Mouse (Mus musculus) limb, embryonic 15.5 days (tissue): Measurements from ENCODE around the gene Dennd2c. TPM values are rescaled to one million over a fixed set of nuclear protein-coding genes. Genes with fewer than 3 reads are reported as not detected.
A peak's percentile ranks its signal among the peaks of the same experiment; 100 is the strongest.
"Not testable (repeated sequence)": the region's sequence is repeated elsewhere in the genome, so short reads cannot be mapped to it uniquely, and the experiment has no call there.

Experiments used
- ATAC-seq: fragments of 200-750 bp; cut with Nextera tagmentation; 2 replicates; pipeline ENCODE4 v1.8.0; 2017; ENCODE audit warnings: low read depth, moderate TSS enrichment; ENCODE audit not compliant: insufficient number of reproducible peaks, low FRiP score, low TSS enrichment
- H3K27ac ChIP-seq: fragments of 300-500 bp; sonication (generic); 2 replicates; pipeline ENCODE4 v1.5.1; 2015; ENCODE audit warnings: moderate library complexity, mild to moderate bottlenecking, inconsistent platforms
- H3K27me3 ChIP-seq: fragments of 300-500 bp; sonication (generic); 2 replicates; pipeline ENCODE4 v1.6.1; 2015; ENCODE audit warnings: inconsistent platforms
- H3K36me3 ChIP-seq: fragments of 300-500 bp; sonication (generic); 2 replicates; pipeline ENCODE4 v1.6.1; 2015; ENCODE audit warnings: inconsistent platforms
- H3K4me1 ChIP-seq: fragments of 300-500 bp; sonication (generic); 2 replicates; pipeline ENCODE4 v1.6.1; 2015; ENCODE audit warnings: inconsistent platforms
- H3K4me2 ChIP-seq: fragments of 300-500 bp; sonication (generic); 2 replicates; pipeline ENCODE4 v1.6.1; 2015; ENCODE audit warnings: mild to moderate bottlenecking, inconsistent platforms
- H3K4me3 ChIP-seq: fragments of 300-500 bp; sonication (generic); 2 replicates; pipeline ENCODE4 v1.5.1; 2015; ENCODE audit warnings: mild to moderate bottlenecking, inconsistent platforms
- H3K9ac ChIP-seq: fragments of 300-500 bp; sonication (generic); 2 replicates; pipeline ENCODE4 v1.6.1; 2015; ENCODE audit warnings: inconsistent platforms
- H3K9me3 ChIP-seq: fragments of 300-500 bp; sonication (generic); 2 replicates; pipeline ENCODE4 v1.6.1; 2016; ENCODE audit warnings: inconsistent platforms
- WGBS: fragments of 180-500 bp; shearing (Covaris S2); methylation state at CpG from one replicate; pipeline ENCODE4 v1.1.7; 2015; 5-methylcytosine and 5-hydroxymethylcytosine counted together
- polyA plus RNA-seq: library from polyadenylated mRNA; unstranded; fragments of >200 nt; fragmentation: Nextera tagmentation; extraction: Ambion mirVana; gene quantifications from 2 replicates; pipeline ENCODE4 v1.2.1, GENCODE M21; 2015

Gene Dennd2c
- polyA plus RNA-seq, 1 experiment from 2014 or later = 16.7 TPM

DNA sequence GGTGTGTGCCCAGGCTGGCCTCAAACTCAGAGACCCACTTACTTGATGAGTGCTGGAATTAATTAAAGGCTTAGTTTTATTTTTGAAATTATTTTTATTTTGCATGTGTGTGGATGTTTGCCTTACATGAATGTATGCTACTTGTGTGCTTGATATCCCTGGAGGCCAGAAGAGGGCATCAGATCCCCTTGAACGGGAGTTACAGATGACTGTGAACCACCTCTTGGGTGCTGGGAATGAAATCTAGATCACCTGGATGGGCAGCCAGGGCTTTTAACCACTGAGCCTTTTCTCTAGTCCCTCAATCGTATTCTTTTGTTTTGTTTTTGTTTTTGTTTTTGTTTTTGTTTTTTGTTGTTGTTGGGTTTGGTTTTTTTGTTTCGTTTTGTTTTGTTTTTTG, 23.7 kb downstream of the Dennd2c start:
- Histone ChIP-seq H3K4me3 (no peak overlapping the region), H3K27ac (no peak overlapping the region), H3K4me1 (peaks cover 18% of the 10 kb centered on the region), H3K27me3 (no peaks in the 10 kb centered on the region), H3K9me3 (no peaks in the 10 kb centered on the region), H3K4me2 (no peak overlapping the region), H3K36me3 (no peaks in the 10 kb centered on the region), H3K9ac (no peak overlapping the region)
- no peak for ATAC-seq
- WGBS = 94% methylated on average over 3 of the region's 3 CpGs

DNA sequence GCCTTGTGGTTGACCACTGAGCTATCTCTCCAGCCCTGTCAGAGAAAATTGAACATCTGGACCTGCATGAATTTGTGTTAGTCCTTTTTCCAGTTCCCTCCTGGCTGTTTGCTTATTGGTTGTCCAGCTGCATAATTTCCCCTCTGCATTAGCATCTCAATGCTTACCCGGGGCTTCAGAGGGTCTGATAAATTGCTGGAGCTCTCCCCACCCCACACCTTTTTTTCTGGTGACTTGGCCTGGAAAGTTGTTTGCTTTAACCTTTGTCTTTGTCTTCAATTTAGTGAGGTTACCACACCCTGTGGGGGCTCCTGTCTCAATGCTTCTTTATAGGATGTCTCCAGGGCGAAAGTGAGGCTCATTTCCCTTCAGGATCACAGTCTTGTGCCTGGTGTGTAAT, 24.8 kb downstream of the Dennd2c start:
- Histone ChIP-seq H3K4me2 (no peak overlapping the region), H3K4me3 (no peak overlapping the region), H3K9me3 (no peaks in the 10 kb centered on the region), H3K4me1 (peaks cover 18% of the 10 kb centered on the region), H3K9ac (no peak overlapping the region), H3K27me3 (no peaks in the 10 kb centered on the region), H3K27ac (peak overlapping the region; percentile 22; the same call in 1 of the 2 replicates), H3K36me3 (0 out of 2 replicates have a peak, but pooled peaks cover 2% of the 10 kb centered on the region)
- ATAC-seq = no peak
- WGBS = 44% methylated on average over 2 of the region's 2 CpGs

DNA sequence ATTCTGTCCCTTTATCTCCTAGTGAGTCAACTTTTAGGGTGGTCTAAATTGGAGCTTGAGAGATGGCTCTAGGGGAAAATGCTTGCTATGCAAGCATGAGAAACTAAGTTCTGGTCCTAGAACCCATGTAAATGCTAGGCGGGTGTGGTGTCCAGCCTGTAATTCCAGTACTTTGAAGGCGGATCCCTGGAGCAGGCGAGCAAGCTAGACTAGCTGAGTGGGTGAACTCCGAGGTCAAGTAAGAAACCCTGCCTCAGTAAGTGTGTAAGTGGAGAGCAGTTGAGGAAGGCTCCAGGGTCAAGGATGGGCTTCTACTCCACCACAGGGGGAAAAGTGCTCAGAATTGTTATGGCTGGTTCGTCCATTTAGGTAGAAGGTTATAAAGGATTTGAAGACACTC, 25.3 kb downstream of the Dennd2c start:
- 70% methylated on average over 5 of the region's 5 CpGs for WGBS
- no peak overlapping the region for H3K4me3 ChIP-seq
- 0 out of 2 replicates have a peak overlapping the region, but pooled peaks have one; percentile 22 for H3K27ac ChIP-seq
- no peaks in the 10 kb centered on the region for H3K9me3 ChIP-seq
- no peak for ATAC-seq
- H3K27me3 ChIP-seq = no peaks in the 10 kb centered on the region
- peaks cover 18% of the 10 kb centered on the region for H3K4me1 ChIP-seq
- no peak overlapping the region for H3K4me2 ChIP-seq
- H3K9ac ChIP-seq = no peak overlapping the region
- 0 out of 2 replicates have a peak, but pooled peaks cover 6% of the 10 kb centered on the region for H3K36me3 ChIP-seq

DNA sequence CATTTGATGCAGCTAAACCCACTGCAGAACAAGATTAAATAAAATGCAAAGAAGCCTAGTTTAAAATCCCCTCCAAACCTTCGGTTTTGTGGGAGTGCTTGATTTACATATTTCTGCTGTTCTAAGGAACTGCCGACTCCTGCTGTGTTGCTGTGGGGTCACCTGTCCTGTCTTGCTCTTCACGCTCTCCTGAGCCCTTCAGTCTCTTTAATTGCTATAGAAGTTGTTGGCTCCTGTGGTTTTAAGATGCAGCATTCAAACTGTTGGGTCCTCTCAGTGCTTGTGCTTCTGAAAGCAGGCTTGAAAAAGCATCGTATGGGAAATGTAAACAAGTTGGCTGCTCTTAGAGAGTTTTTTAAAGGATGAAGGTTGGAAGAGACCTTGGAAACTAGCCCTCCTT, 25.8 kb downstream of the Dennd2c start:
- Histone ChIP-seq H3K27ac (0 out of 2 replicates have a peak overlapping the region, but pooled peaks have one; percentile 27), H3K4me2 (no peak overlapping the region), H3K9ac (no peak overlapping the region), H3K36me3 (peaks cover 8% of the 10 kb centered on the region; the same call in 1 of the 2 replicates), H3K27me3 (no peaks in the 10 kb centered on the region), H3K4me1 (peaks cover 18% of the 10 kb centered on the region), H3K9me3 (no peaks in the 10 kb centered on the region), H3K4me3 (no peak overlapping the region)
- ATAC-seq = no peak
- 44% methylated on average over 4 of the region's 4 CpGs for WGBS

DNA sequence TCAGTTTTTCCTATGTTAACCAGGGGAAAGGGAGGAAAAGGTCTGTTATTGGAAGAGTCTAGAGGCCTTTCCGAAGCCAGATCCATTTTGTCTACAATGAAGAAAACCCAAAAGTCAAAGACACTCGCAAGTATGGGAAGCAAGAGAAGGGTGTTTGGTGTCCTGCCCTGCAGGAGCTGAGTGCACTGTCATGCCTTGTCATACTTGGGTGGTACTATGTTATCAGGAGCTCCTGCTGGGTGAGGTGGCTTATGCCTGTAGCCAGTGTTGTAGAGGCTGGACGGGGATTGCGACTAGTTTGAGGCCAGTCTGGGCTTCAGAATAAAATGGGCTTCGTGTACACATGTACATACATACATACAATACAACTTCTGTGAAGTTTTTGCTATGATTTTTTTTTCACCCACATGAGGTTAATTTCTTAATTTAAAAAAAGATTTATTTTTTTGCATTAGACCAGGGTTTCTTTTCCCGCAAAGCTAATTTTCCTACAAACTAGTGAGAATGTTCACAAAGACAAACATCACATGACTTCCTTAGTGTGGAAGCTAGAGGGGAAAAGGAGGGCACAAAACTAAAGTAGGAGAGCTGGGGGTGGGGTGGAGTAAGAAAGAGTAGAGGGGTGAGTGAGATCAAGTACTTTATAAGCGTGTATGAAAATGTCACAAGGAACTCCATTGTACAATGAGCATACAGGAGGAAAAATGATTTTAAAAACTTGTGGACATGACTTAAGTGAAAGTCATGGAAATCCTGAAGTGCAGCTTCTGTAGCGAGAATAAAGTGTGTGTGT, 27.2 kb downstream of the Dennd2c start:
- Histone ChIP-seq H3K4me3 (no peak overlapping the region), H3K36me3 (peaks cover 14% of the 10 kb centered on the region), H3K9me3 (no peaks in the 10 kb centered on the region), H3K9ac (no peak overlapping the region), H3K4me2 (no peak overlapping the region), H3K4me1 (peaks cover 18% of the 10 kb centered on the region), H3K27ac (peak overlapping the region; percentile 65; the same call in 1 of the 2 replicates), H3K27me3 (no peaks in the 10 kb centered on the region)
- WGBS = 67% methylated on average over 8 of the region's 8 CpGs
- no peak for ATAC-seq

DNA sequence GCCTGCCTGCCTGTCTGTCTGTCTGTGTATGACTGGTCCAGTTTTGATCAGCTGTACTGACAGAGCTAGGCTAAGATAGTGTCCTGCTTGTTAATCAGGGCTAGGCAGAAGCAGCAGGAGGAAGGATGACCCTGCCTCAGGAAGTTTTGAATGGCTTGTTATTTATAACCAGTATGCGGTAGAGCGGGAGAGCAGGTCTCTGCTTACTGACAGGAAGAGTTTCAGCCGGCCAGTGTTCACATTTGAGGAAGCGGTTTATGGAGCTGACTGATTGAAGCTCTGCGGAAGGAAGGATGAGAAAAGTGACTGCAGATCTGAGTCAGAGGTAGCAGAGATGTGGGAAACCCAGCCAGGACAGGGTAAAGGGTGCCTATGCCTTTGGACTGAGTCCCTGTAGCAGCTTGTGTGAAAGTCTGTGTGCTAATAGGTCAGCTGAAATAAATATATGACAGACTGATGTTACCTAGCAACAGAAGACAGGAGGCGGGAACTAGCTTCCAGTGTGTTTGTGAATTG, 27.9 kb downstream of the Dennd2c start:
- no peaks in the 10 kb centered on the region for H3K27me3 ChIP-seq
- no peaks in the 10 kb centered on the region for H3K9me3 ChIP-seq
- peak overlapping the region; percentile 33 for H3K27ac ChIP-seq
- peaks cover 18% of the 10 kb centered on the region for H3K4me1 ChIP-seq
- H3K4me2 ChIP-seq = no peak overlapping the region
- 33% methylated on average over 6 of the region's 6 CpGs for WGBS
- H3K4me3 ChIP-seq = no peak overlapping the region
- H3K36me3 ChIP-seq = peaks cover 14% of the 10 kb centered on the region
- no peak overlapping the region for H3K9ac ChIP-seq
- no peak for ATAC-seq

DNA sequence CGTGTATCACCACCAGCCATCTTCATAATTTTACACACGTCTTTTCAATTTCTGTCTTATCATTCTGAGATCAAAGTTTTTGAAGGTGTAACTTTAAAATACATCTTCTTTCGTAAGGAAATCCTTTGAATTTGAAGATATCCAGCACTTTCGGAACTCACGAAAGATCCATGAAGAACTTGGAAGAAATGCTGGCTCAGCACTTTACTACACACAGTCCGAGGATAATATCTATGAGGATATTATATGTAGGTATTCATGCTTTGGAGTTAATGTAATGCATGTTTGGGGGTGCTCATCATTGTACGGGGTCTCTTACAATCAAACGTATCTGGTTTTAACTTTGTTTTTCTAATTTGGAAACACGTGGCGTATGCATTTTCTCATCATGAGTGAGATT, 30.7 kb downstream of the Dennd2c start:
- Histone ChIP-seq H3K4me1 (peaks cover 18% of the 10 kb centered on the region), H3K27me3 (no peaks in the 10 kb centered on the region), H3K4me2 (no peak overlapping the region), H3K36me3 (peaks cover 14% of the 10 kb centered on the region), H3K9me3 (no peaks in the 10 kb centered on the region), H3K4me3 (no peak overlapping the region), H3K27ac (no peak overlapping the region), H3K9ac (no peak overlapping the region)
- no peak for ATAC-seq
- 87% methylated on average over 10 of the region's 10 CpGs for WGBS

DNA sequence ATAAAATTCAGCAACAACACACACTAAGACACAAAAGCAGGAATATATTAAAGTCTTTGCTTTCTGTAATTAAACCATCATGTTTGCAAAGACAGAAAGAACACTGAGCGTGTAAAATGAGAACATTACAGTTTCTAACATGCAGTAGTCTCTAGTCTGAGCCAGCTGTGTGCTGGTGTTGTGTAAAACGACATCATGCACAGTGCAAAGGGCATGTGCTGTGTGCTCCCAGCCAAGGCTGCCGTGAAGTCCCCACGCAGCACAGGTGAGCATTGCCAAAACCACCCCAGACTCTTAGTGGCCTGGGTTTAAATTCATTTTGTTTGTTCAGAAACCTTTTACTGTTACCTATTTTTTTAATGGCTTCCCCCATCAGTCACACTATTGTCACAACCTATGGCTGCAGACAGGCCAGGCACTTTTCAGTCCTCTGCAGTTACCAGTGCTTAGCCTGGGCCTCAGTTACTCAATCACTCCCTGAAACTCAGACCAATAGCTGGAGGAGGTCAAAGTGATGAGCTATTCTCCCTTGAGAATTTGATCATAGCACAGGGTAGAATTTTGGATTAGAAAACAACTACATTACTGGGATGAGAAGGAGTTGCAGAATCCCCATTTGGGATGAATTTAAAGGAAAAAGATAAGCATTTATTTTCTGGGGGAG, 34.1 kb downstream of the Dennd2c start:
- no peak overlapping the region for H3K27ac ChIP-seq
- no peak overlapping the region for H3K4me2 ChIP-seq
- no peak for ATAC-seq
- WGBS = 48% methylated on average over 4 of the region's 4 CpGs
- no peak overlapping the region for H3K9ac ChIP-seq
- H3K27me3 ChIP-seq = no peaks in the 10 kb centered on the region
- H3K36me3 ChIP-seq = peaks cover 20% of the 10 kb centered on the region
- H3K4me3 ChIP-seq = no peak overlapping the region
- no peaks in the 10 kb centered on the region for H3K4me1 ChIP-seq
- no peaks in the 10 kb centered on the region for H3K9me3 ChIP-seq

DNA sequence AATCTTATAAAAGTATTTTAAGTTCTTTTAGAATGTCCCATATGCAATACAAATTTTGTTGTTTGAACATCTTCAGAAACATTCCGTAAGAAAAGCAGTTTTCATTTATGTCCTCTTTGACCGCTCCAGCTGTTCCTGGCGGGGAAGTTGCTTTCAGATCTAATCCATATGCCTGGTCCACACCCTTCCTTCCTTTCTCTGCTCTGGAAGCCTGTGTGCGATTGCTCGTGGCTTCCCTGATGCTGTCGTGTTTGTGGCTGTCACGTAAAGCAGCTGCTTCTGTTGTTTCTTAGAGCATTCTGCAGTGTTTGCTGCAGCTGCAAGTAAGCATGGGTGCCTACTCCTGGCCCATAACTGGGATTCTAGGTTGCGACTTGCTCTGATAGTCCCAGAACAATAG, 36.6 kb downstream of the Dennd2c start:
- no peak overlapping the region for H3K4me2 ChIP-seq
- H3K4me1 ChIP-seq = no peaks in the 10 kb centered on the region
- ATAC-seq = no peak
- H3K36me3 ChIP-seq = peaks cover 16% of the 10 kb centered on the region; the same call in 1 of the 2 replicates
- H3K27ac ChIP-seq = peak overlapping the region; percentile 70
- no peak overlapping the region for H3K4me3 ChIP-seq
- no peaks in the 10 kb centered on the region for H3K9me3 ChIP-seq
- no peaks in the 10 kb centered on the region for H3K27me3 ChIP-seq
- 43% methylated on average over 8 of the region's 8 CpGs for WGBS
- H3K9ac ChIP-seq = no peak overlapping the region

DNA sequence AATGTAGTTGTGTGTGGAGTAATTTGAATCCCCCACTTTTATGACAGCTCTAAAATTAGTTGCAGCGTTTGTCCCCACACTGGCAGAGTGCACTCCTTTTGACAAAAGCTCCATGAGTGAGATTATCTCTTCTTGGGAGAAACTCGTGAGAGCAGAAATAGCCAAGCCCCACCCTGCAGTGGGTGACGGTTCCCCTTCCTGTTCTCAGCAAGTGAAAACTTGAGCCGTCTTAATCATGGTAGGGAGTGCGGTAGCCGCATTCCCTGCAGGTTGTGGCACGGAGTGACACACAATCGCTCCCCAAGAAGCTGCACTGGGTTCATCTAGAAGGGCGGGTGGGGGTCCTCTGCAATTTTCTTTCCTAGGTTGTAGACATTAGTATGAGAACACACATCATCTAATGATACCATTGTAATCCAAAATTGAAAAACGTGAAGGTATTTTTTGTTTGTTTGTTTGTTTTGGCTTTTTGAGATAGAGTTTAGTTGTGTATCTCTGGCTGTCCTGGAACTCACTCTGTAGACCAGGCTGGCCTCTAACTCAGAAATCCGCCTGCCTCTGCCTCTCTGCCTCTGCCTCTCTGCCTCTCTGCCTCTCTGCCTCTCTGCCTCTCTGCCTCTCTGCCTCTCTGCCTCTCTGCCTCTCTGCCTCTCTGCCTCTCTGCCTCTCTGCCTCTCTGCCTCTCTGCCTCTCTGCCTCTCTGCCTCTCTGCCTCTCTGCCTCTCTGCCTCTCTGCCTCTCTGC, 37.9 kb downstream of the Dennd2c start:
- Histone ChIP-seq H3K27ac (peak overlapping the region; percentile 70), H3K36me3 (peaks cover 16% of the 10 kb centered on the region; the same call in 1 of the 2 replicates)
- H3K4me1 ChIP-seq, H3K9ac ChIP-seq, ATAC-seq, H3K9me3 ChIP-seq, H3K4me2 ChIP-seq, H3K27me3 ChIP-seq, H3K4me3 ChIP-seq: not testable (repeated sequence)
- 48% methylated on average over 11 of the region's 11 CpGs for WGBS

DNA sequence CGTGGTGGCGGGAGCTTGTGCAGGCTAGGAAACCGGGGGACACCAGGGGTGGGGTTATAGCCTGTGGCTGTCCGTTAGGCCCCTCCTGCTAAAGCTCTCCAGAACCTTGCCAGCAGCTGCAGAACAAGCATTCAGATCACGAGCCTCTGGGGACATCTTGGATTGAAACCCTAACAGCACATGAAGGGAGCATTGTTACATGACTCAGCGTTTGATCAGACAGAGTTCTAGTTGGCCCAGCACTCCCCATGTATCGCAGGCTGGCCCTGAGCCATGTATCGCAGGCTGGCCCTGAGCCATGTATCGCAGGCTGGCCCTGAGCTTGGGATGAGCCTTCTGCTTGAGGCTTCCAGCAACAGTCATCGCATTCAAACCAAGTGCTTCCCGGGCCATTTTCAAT, 38.9 kb downstream of the Dennd2c start:
- Histone ChIP-seq H3K36me3 (peaks cover 16% of the 10 kb centered on the region; the same call in 1 of the 2 replicates), H3K4me1 (no peaks in the 10 kb centered on the region), H3K4me3 (no peak overlapping the region), H3K9ac (no peak overlapping the region), H3K27me3 (no peaks in the 10 kb centered on the region), H3K9me3 (no peaks in the 10 kb centered on the region), H3K27ac (no peak overlapping the region), H3K4me2 (no peak overlapping the region)
- 67% methylated on average over 11 of the region's 11 CpGs for WGBS
- no peak for ATAC-seq
